Mouse (Mus musculus): ENCODE measurements around the gene Gng3.

- TF ChIP-seq CTCF (IDR thresholded peaks at IDR 0.05; ENCODE audit: low read depth) = no peak
- no peak for TF ChIP-seq EP300 (IDR thresholded peaks at IDR 0.05; ENCODE audit: low read depth)
These were observed 35.7 kb downstream of the Gng3 start for GRCm38 (mm10) chr19:8803204-8803780.

Data from liver, postnatal 0 days (tissue).